Mouse (Mus musculus) lung, adult 2 months (tissue): ENCODE measurements at regions not wholly inside any gene's neighbourhood (a gene's known extent, or its start where the extent isn't known, plus 50 kb on each side); places are given as distances from the start of the nearest gene placed in this dataset.

Experiments
- CTCF ChIP-seq: fragments of 200-500 bp; IDR thresholded peaks from 2 replicates; pipeline ENCODE4 v1.5.1; 2011; ENCODE audit warnings: mild to moderate bottlenecking, low read length, control low read depth; ENCODE audit not compliant: insufficient read depth
- POLR2A ChIP-seq: fragments of 200-500 bp; IDR thresholded peaks from 2 replicates; pipeline ENCODE4 v1.6.1; 2011; ENCODE audit warnings: low read depth, mild to moderate bottlenecking, control low read depth, low read length, borderline replicate concordance; ENCODE audit errors: extremely low read depth

- TF ChIP-seq CTCF (no peak), POLR2A (no peak)
These were observed 108.9 kb upstream of the Speer4c start for GRCm38 (mm10) chr5:15822989-15823388.
